Mouse (Mus musculus) T-helper 17 cell (primary cell): ENCODE results near the gene Rps27a.

Source experiments
- in situ Hi-C, 2 experiments: fragments of 300-600 bp; cut with MboI, MseI; formaldehyde crosslinking; loops; 1 replicate in 1 of 2; 2 replicates in 1 of 2; pipeline ENCODE4 v1.15.1; 2025; ENCODE audit warnings: high pct_unique_total_duplicates in 2 of 2

Rps27a gene

DNA sequence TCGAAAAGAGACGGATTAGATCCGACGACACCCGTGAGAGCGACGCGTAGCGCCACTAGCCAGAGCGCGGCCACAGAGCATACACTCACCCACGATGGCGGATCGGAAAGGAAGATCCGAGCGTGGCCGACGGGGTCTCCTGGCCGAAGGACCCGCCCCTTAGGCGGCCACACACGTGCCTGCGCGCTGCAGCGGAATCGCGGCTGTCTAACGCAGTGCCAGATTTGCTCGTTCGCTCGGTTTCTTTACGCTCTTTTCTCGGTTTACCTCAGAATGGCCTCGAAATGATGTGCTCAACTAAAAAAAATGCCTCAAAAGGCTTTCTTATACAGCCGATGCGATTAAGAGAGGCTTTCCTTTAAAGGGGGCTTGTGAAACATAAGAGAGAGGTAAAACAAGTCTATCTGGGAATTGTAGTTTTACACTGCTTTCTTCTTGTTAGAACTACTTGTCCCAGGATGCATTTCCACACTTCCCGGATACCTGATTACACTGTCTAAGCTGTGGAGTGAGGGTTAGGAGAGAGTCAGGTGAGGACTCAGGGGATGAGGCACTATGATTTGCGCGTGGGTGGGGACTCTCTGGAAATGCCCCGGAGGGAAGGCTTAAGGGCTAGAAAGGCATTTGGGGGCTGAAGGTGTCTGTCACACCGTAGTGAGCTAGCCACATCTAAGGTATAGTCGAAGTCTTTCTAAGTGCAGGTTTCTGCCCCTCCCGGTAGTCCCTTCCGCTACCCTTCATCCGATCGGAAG lies at the start of gene Rps27a, which contains the start of gene Clhc1:
Gene Rps27a, minus strand, starts transcription at position 358 of the 752 bp plus-strand sequence.
Gene Clhc1, plus strand, starts transcription at position 199 of the 752 bp plus-strand sequence.
- in situ Hi-C loops = loop anchor here (5.0 to 25.0 kb wide), 4 partner anchors 144 to 639 kb away; partner anchors contain the start of genes Rtn4 (in 2 of the 2) and Pnpt1 (in 1 of the 2)

DNA sequence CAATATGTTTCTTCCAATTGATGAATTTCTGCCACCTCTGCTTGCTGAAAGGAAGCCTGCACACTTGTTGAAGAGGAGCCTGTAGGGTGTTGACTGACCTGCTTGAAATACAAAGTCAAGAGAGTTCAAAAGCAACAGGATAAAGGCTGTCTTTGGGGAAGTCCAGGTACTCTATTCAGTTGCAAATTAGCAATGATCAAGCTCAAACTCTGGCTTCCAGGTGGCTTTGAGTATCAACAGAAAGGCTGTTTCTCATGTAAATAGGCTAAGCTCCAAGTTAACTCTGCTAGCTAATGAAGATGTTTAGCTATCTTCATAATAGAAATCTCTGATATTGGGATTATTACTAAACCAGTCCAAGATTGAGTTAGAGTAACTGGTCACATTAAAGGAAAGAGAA lies 49.2 kb upstream of the Rps27a start:
- in situ Hi-C loops = no loop called here

GRCm38 (mm10) chr11:29595217-29595616 lies 47.3 kb upstream of the Rps27a start:
- in situ Hi-C loops = no loop called here

DNA sequence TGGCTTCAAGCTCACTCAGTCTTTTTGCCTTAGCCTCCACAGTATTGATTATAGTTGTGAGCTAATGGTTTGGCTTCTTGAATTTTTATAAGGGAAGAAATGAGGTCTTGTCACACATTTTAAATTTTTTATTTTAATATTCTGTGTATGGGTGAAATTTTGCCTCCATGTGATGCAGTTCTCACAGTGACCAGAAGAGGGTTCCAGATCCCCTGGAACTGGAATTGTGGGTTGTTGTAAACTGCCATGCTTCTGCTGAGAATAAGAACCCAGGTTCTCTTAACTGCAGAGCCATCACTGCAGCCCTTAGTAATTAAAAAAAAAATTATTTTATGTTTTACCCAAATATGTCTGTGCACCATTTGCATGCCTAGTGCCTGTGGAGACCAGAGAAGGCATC lies 31.7 kb upstream of the Rps27a start:
- in situ Hi-C loops = loop anchor here in 1 of 2 experiments (5.0 kb wide), 1 partner anchor 308 kb away; no protein-coding TSS in a partner anchor

- in situ Hi-C loops = no loop called here
Observed at GRCm38 (mm10) chr11:29572656-29573055, 24.7 kb upstream of the Rps27a start.

- in situ Hi-C loops = no loop called here
Observed at GRCm38 (mm10) chr11:29571536-29571935, 23.6 kb upstream of the Rps27a start.

DNA sequence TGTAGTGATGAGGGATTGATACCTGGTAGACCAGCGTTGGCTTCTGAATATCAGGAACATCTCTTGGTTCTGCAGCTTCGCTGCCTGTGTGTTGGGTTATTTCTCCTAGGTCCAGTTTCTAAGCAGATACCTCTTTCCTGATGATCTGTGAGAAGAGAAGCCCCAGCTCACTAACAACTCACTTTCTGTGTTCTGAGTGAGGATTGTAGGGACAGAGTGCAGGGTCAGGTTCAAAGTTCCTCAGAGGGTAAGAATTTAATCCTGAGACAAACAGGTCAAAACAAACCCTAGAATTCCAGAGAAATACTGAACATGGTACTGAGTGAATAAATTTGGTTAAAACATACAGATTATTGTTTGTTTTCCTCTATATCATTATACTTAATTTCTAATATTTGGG lies 15.5 kb upstream of the Rps27a start:
- in situ Hi-C loops = no loop called here

- in situ Hi-C loops = no loop called here
Observed at GRCm38 (mm10) chr11:29560990-29561389, 13.1 kb upstream of the Rps27a start.

DNA sequence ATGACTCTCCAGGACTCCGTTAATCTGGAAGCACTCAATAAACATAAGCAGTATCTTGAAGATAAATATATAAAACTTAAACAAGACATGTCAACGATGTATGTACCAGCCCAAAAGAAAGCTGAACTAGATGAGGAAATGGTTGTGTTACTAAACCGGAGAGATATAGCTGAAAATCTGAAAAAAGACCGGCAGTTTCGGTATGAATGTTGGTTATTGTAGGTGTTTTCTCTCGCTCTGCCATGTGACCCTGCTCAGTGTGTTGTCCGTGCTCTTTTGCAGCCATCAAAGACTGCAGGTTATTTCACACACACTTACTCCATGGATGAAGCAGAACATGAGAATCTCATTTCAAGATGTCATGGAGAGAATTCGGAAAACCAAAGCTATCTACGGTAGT lies 12.5 kb upstream of the Rps27a start:
- in situ Hi-C loops = no loop called here

- in situ Hi-C loops = loop anchor here (5.0 to 25.0 kb wide), 4 partner anchors 143 to 638 kb away; partner anchors contain the start of genes Rtn4 (in 2 of the 2) and Pnpt1 (in 1 of the 2)
Observed at GRCm38 (mm10) chr11:29549425-29549778, 1.5 kb upstream of the Rps27a start.

- in situ Hi-C loops = loop anchor here (5.0 to 25.0 kb wide), 4 partner anchors 144 to 639 kb away; partner anchors contain the start of genes Rtn4 (in 2 of the 2) and Pnpt1 (in 1 of the 2)
Observed at GRCm38 (mm10) chr11:29548504-29549424, 855 bp upstream of the Rps27a start.

- in situ Hi-C loops = loop anchor here (5.0 to 25.0 kb wide), 4 partner anchors 145 to 640 kb away; partner anchors contain the start of genes Rtn4 (in 2 of the 2) and Pnpt1 (in 1 of the 2)
Observed at GRCm38 (mm10) chr11:29547249-29547751, 609 bp downstream of the Rps27a start.

DNA sequence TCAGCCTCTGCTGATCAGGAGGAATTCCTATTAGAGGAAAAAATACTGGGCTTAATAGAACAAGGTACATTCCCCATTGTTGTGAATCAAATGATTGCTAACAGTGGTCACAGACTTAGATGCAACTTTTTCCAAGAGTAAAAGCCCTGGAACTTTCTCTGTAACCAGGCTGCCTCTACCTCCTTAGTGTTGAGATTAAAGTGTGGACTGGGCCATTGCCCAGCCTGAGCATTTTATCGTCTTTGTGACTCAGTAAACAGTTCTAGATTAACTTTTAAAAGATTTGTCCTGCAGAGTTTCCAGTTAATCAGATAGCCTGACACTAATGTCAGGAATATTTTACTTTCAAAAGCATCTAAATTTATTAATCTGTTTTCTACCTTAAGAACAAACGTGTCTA lies 1.1 kb downstream of the Rps27a start:
- in situ Hi-C loops = loop anchor here (5.0 to 25.0 kb wide), 4 partner anchors 146 to 641 kb away; partner anchors contain the start of genes Rtn4 (in 2 of the 2) and Pnpt1 (in 1 of the 2)

- in situ Hi-C loops = loop anchor here (5.0 to 25.0 kb wide), 4 partner anchors 146 to 641 kb away; partner anchors contain the start of genes Rtn4 (in 2 of the 2) and Pnpt1 (in 1 of the 2)
Observed at GRCm38 (mm10) chr11:29546297-29546696, 1.6 kb downstream of the Rps27a start.

DNA sequence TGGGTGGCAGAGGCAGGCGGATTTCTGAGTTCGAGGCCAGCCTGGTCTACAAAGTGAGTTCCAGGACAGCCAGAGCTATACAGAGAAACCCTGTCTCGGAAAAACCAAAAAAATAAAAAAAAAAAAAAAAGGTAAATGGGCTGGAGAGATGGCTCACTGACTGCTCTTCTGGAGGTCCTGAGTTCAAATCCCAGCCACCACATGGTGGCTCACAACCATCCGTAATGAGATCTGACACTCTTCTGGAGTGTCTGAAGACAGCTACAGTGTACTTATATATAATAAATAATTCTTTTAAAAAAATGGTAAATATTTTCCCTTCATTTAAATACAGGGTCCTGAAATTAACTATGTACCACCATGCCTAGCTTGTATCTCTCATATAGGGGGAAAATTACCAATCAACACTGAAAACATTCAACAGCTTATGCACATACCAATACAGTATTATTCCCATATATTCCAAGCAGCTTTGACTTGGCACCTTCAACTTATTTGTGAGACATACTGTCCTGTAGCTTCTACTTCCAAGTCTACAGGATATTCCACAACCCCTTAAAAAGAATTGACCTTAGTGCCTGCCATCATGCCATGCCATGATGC lies 2.7 kb downstream of the Rps27a start:
- in situ Hi-C loops = loop anchor here (5.0 to 25.0 kb wide), 4 partner anchors 147 to 642 kb away; partner anchors contain the start of genes Rtn4 (in 2 of the 2) and Pnpt1 (in 1 of the 2)

GRCm38 (mm10) chr11:29544225-29544945 lies 3.5 kb downstream of the Rps27a start:
- in situ Hi-C loops = loop anchor here (10.0 to 25.0 kb wide), 3 partner anchors 150 to 643 kb away; partner anchors contain the start of genes Pnpt1 (in 1 of the 2) and Rtn4 (in 1 of the 2)

- in situ Hi-C loops = loop anchor here in 1 of 2 experiments (10.0 to 25.0 kb wide), 3 partner anchors 313 to 649 kb away; partner anchors contain the start of gene Pnpt1
Observed at GRCm38 (mm10) chr11:29538201-29538600, 9.7 kb downstream of the Rps27a start.

- in situ Hi-C loops = loop anchor here in 1 of 2 experiments (25.0 kb wide), 2 partner anchors 389 to 661 kb away; partner anchors contain the start of gene Pnpt1
Observed at GRCm38 (mm10) chr11:29525988-29526794, 21.7 kb downstream of the Rps27a start, which contains the start of gene Mtif2. TSS of gene Mtif2 (plus strand) at chr11:29526408.
